Mouse (Mus musculus): ENCODE data around the gene Mndal. TPM values are rescaled to one million over a fixed set of nuclear protein-coding genes. Genes with fewer than 3 reads are reported as not detected.

The Mndal gene
- total RNA-seq, 2 experiments from 2014 or later = 8.6 to 13.0 TPM

Other genes starting within 250 kb of the Mndal start
- under 1 TPM; 0.15 to 0.61 TPM for gene Ifi207, start 200.7 kb downstream of the Mndal start, total RNA-seq (2021)
- under 1 TPM; 0.18 to 0.25 TPM for gene Ifi204, start 175.5 kb downstream of the Mndal start, total RNA-seq (2021)
- not detected for gene Ifi211, start 29.4 kb downstream of the Mndal start, total RNA-seq (2021)
- gene Ifi203, start 181 bp upstream of the Mndal start, total RNA-seq (2021) = 1 to 10 TPM; 5.2 to 5.6 TPM
- gene Ifi202b, start 40.3 kb upstream of the Mndal start, total RNA-seq (2021) = not detected
- not detected for gene Ifi205, start 89.3 kb upstream of the Mndal start, total RNA-seq (2021)
- gene Olfr433, start 98.2 kb upstream of the Mndal start, total RNA-seq (2021) = not detected
- not detected for gene Olfr432, start 106.7 kb upstream of the Mndal start, total RNA-seq (2021)
- gene Olfr430, start 124.1 kb upstream of the Mndal start, total RNA-seq (2021) = not detected
- not detected for gene Olfr429, start 141.8 kb upstream of the Mndal start, total RNA-seq (2021)
- not detected for gene Olfr427, start 154.4 kb upstream of the Mndal start, total RNA-seq (2021)
- not detected for gene Olfr231, start 178.7 kb upstream of the Mndal start, total RNA-seq (2021)
- not detected for gene Olfr424, start 189.0 kb upstream of the Mndal start, total RNA-seq (2021)
- gene Olfr420, start 213.1 kb upstream of the Mndal start, total RNA-seq (2021) = not detected
- gene Spta1, start 230.3 kb upstream of the Mndal start, total RNA-seq (2021) = under 1 TPM; 0.05 to 0.07 TPM